Mouse (Mus musculus) heart, postnatal 0 days (tissue): ENCODE results near the gene Srsf4. TPM values are rescaled to one million over a fixed set of nuclear protein-coding genes. Genes with fewer than 3 reads are reported as not detected.

ENCODE experiments used
- ATAC-seq: fragments of 200-750 bp; cut with Nextera tagmentation; 2 replicates; pipeline ENCODE4 v1.8.0; 2017; ENCODE audit warnings: low read depth, moderate number of reproducible peaks, moderate library complexity; ENCODE audit not compliant: insufficient read depth
- DNase-seq: peaks from one replicate; pipeline ENCODE4 v3.0.0-alpha.2; 2016; ENCODE audit warnings: low spot score
- H3K27ac ChIP-seq: fragments of 300-500 bp; sonication (generic); 2 replicates; pipeline ENCODE4 v1.5.1; 2014; ENCODE audit warnings: low read depth, mild to moderate bottlenecking
- H3K27me3 ChIP-seq: fragments of 300-500 bp; sonication (generic); 2 replicates; pipeline ENCODE4 v1.6.1; 2014; ENCODE audit warnings: low read length, mixed read lengths; ENCODE audit not compliant: control insufficient read depth, insufficient read depth
- H3K36me3 ChIP-seq: fragments of 300-500 bp; sonication (generic); replicated peaks from 2 replicates; pipeline ENCODE4 v1.6.1; 2014; ENCODE audit warnings: low read length, mixed read lengths; ENCODE audit not compliant: control insufficient read depth, insufficient read depth
- H3K4me1 ChIP-seq: fragments of 300-500 bp; sonication (generic); 2 replicates; pipeline ENCODE4 v1.6.1; 2014; ENCODE audit warnings: antibody characterized with exemption; ENCODE audit not compliant: control insufficient read depth, insufficient read depth
- H3K4me2 ChIP-seq: fragments of 300-500 bp; sonication (generic); 2 replicates; pipeline ENCODE4 v1.6.1; 2014; ENCODE audit warnings: low read depth, mild to moderate bottlenecking, low read length, moderate library complexity
- H3K4me3 ChIP-seq: fragments of 300-500 bp; sonication (generic); 2 replicates; pipeline ENCODE4 v1.5.1; 2014; ENCODE audit warnings: low read depth, low read length
- H3K9ac ChIP-seq: fragments of 300-500 bp; sonication (generic); replicated peaks from 2 replicates; pipeline ENCODE4 v1.6.1; 2014; ENCODE audit warnings: low read depth, low read length, mixed read lengths
- H3K9me3 ChIP-seq: fragments of 300-500 bp; sonication (generic); replicated peaks from 2 replicates; pipeline ENCODE4 v1.6.1; 2016; ENCODE audit warnings: low read length; ENCODE audit not compliant: control insufficient read depth
- CTCF ChIP-seq: IDR thresholded peaks from 2 replicates; pipeline ENCODE4 v1.5.1; 2016; ENCODE audit warnings: antibody characterized with exemption, control low read depth, low read depth
- EP300 ChIP-seq: IDR thresholded peaks from 2 replicates; pipeline ENCODE4 v1.6.1; 2016; ENCODE audit warnings: antibody characterized with exemption, low read depth
- whole genome bisulfite sequencing: fragments of 180-500 bp; shearing (Covaris S2); extraction: QIAGEN DNeasy Blood & Tissue Kit; methylation state at CpG from one replicate; pipeline ENCODE4 v1.1.7; 2014; 5-methylcytosine and 5-hydroxymethylcytosine counted together
- polyA plus RNA-seq: library from polyadenylated mRNA; unstranded; fragments of >200 nt; fragmentation: Nextera tagmentation; extraction: Ambion mirVana; gene quantifications from 2 replicates; pipeline ENCODE4 v1.2.1, GENCODE M21; 2015
- total RNA-seq: library from RNA; depleted of rRNA; stranded (reverse); fragments of >200 nt; gene quantifications from 2 replicates; pipeline ENCODE4 v1.2.3, GENCODE M21; 2014; ENCODE audit warnings: low replicate concordance

Gene Srsf4
- total and polyA plus RNA-seq, 2 experiments from 2014 or later, result 14.3 to 42.0 TPM

GRCm38 (mm10) chr4:131854950-131855349 is 18.5 kb upstream of the Srsf4 start:
- no peak overlapping the region for H3K9ac ChIP-seq
- no peaks in the 10 kb centered on the region for H3K27me3 ChIP-seq
- no peak overlapping the region for H3K27ac ChIP-seq
- H3K4me2 ChIP-seq, result no peak overlapping the region
- H3K4me3 ChIP-seq, result no peak overlapping the region
- H3K36me3 ChIP-seq, result peaks cover 6% of the 10 kb centered on the region; the same call in 1 of the 2 replicates
- TF ChIP-seq EP300, result no peak
- TF ChIP-seq CTCF, result no peak
- no peaks in the 10 kb centered on the region for H3K9me3 ChIP-seq
- no peak for ATAC-seq
- WGBS, result 63% methylated on average over 5 of the region's 5 CpGs
- DNase-seq, result no peak
- no peaks in the 10 kb centered on the region; the same call in 1 of the 2 replicates for H3K4me1 ChIP-seq

GRCm38 (mm10) chr4:131860492-131861340 is 12.7 kb upstream of the Srsf4 start:
- 41% methylated on average over 15 of the region's 15 CpGs for WGBS
- no peaks in the 10 kb centered on the region for H3K27me3 ChIP-seq
- no peaks in the 10 kb centered on the region for H3K9me3 ChIP-seq
- DNase-seq (peak; percentile 78), ATAC-seq (peak; percentile 73; the same call in 1 of the 2 replicates)
- H3K27ac ChIP-seq, result no peak overlapping the region
- TF ChIP-seq EP300 (no peak), CTCF (peak; percentile 99)
- peaks cover 29% of the 10 kb centered on the region; the same call in 1 of the 2 replicates for H3K36me3 ChIP-seq
- no peak overlapping the region for H3K4me2 ChIP-seq
- no peak overlapping the region for H3K9ac ChIP-seq
- H3K4me3 ChIP-seq, result no peak overlapping the region
- no peaks in the 10 kb centered on the region for H3K4me1 ChIP-seq

- 73% methylated on average over 4 of the region's 4 CpGs for WGBS
- no peak for TF ChIP-seq CTCF
- TF ChIP-seq EP300, result no peak
- Histone ChIP-seq H3K4me2 (no peak overlapping the region), H3K4me1 (no peaks in the 10 kb centered on the region), H3K27me3 (no peaks in the 10 kb centered on the region), H3K4me3 (no peak overlapping the region), H3K27ac (no peak overlapping the region), H3K9me3 (no peaks in the 10 kb centered on the region), H3K9ac (no peak overlapping the region), H3K36me3 (peaks cover 29% of the 10 kb centered on the region; the same call in 1 of the 2 replicates)
- DNase-seq, result no peak
- ATAC-seq, result no peak
These were observed 12.1 kb upstream of the Srsf4 start for GRCm38 (mm10) chr4:131861341-131861739.

- H3K4me3 ChIP-seq, result peak overlapping the region; percentile 98
- peaks cover 26% of the 10 kb centered on the region for H3K4me1 ChIP-seq
- WGBS, result 8% methylated on average over 11 of the region's 11 CpGs
- H3K9ac ChIP-seq, result peak overlapping the region; percentile 100
- DNase-seq, result no peak
- no peaks in the 10 kb centered on the region; the same call in 1 of the 2 replicates for H3K36me3 ChIP-seq
- ATAC-seq, result no peak
- peak overlapping the region; percentile 86 for H3K27ac ChIP-seq
- no peaks in the 10 kb centered on the region for H3K9me3 ChIP-seq
- no peak for TF ChIP-seq CTCF
- no peak for TF ChIP-seq EP300
- H3K27me3 ChIP-seq, result no peaks in the 10 kb centered on the region
- peak overlapping the region; percentile 68 for H3K4me2 ChIP-seq
These were observed 635 bp upstream of the Srsf4 start for GRCm38 (mm10) chr4:131872672-131873292.

- peak; percentile 47 for DNase-seq
- Histone ChIP-seq H3K27me3 (no peaks in the 10 kb centered on the region), H3K4me2 (peak overlapping the region; percentile 82), H3K4me3 (peak overlapping the region; percentile 98), H3K36me3 (no peaks in the 10 kb centered on the region), H3K9me3 (no peaks in the 10 kb centered on the region), H3K27ac (peak overlapping the region; percentile 100), H3K4me1 (peaks cover 37% of the 10 kb centered on the region), H3K9ac (peak overlapping the region; percentile 100)
- ATAC-seq, result peak; percentile 7
- under 1% methylated on average over 20 of the region's 20 CpGs for WGBS
- TF ChIP-seq CTCF (no peak), EP300 (no peak)
These were observed 736 bp downstream of the Srsf4 start for GRCm38 (mm10) chr4:131874169-131874536.
